Mouse (Mus musculus): Measurements from ENCODE around the gene Dpm3.

DNA sequence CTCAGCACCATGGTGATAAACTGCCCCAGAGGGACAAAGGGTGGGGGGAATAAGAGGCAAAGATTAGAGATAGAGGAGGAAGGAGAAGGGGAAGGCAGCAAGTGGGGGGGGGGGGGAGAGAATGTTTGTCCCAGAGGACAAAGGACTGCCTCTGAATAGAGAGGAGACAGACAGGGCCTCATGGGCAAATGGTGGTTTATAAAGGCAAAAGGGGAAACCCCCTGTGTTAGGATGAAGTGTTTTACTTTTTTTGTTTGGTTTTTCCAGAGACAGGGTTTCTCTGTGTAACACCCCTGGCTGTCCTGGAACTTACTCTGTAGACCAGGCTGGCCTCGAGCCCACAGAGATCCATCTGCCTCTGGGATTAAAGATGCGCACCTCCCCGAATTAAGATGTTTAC lies 1.1 kb downstream of the Dpm3 start:
- TF ChIP-seq POLR2AphosphoS2 (IDR thresholded peaks at IDR 0.05; ENCODE audit: insufficient read length, low read depth): no peak
- TF ChIP-seq MAX (IDR thresholded peaks at IDR 0.05; ENCODE audit: low read depth): no peak
- no peak for TF ChIP-seq POLR2A (IDR thresholded peaks at IDR 0.05; ENCODE audit: insufficient read length, low read depth)
- no peak for TF ChIP-seq CEBPB (IDR thresholded peaks at IDR 0.05; ENCODE audit: insufficient read depth, poor library complexity, severe bottlenecking)
